Mouse (Mus musculus): ENCODE measurements around the gene Acadl. TPM values are rescaled to one million over a fixed set of nuclear protein-coding genes. Genes with fewer than 3 reads are reported as not detected.

The Acadl gene
- polyA plus RNA-seq, 1 experiment, result 29.2 TPM

DNA sequence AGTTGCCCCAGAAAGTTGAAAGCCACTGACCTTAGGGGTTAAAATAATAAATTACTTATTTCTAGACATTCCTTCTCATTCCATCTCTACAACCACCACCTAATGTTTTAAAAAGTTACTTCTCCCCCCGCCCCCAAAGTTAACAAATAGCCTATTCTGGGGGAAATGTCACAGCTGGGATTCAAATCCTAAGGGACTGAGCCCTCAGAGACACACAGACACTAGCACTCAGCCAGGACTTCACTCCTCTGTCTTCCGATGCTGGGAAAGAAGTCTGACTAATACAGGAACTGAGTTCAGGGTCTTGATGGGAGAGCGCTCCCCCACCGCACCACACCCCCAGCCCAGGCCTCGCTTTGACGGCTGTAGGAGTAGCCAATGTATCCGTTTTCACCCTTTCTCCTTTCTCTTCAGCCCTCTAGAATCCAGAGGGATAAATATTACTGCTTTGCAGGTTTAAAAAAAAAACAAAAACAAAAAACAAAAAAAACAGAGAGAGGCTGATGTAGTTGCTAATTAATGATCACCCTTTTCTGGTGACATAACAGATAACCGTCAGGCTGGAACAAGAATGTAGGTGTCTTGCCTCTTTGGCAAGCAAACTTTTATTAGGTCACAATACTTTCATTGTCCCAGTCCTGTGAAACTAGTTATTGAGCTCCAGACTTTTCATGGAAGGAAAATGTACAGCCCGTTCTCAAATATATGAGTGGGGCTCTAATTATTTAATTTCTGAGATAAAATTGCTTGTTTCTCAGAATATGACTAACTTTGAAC is 31.1 kb downstream of the Acadl start:
- no peak for TF ChIP-seq CTCF (IDR thresholded peaks at IDR 0.05; ENCODE audit: borderline replicate concordance, control insufficient read depth, extremely low read depth, insufficient read depth, low read length, poor library complexity)
- no peak for TF ChIP-seq POLR2A (IDR thresholded peaks at IDR 0.05; ENCODE audit: control insufficient read depth, extremely low read depth, insufficient read depth, low read length, poor library complexity)
- H3K4me1 ChIP-seq (replicated peaks; ENCODE audit: control insufficient read depth, insufficient read depth, low read length), result peaks cover 2% of the 10 kb centered on the region
- H3K27ac ChIP-seq (ENCODE audit: control insufficient read depth, insufficient read depth, low read length), result no peak overlapping the region
- WGBS, result 96% methylated on average over 9 of the region's 9 CpGs
- H3K27me3 ChIP-seq (ENCODE audit: control insufficient read depth, insufficient read depth, low read length), result no peaks in the 10 kb centered on the region
- H3K4me3 ChIP-seq (ENCODE audit: control insufficient read depth, insufficient read depth, low read length), result no peak overlapping the region
- H3K36me3 ChIP-seq (ENCODE audit: control insufficient read depth, insufficient read depth, low read length), result no peaks in the 10 kb centered on the region
- no peak for DNase-seq

DNA sequence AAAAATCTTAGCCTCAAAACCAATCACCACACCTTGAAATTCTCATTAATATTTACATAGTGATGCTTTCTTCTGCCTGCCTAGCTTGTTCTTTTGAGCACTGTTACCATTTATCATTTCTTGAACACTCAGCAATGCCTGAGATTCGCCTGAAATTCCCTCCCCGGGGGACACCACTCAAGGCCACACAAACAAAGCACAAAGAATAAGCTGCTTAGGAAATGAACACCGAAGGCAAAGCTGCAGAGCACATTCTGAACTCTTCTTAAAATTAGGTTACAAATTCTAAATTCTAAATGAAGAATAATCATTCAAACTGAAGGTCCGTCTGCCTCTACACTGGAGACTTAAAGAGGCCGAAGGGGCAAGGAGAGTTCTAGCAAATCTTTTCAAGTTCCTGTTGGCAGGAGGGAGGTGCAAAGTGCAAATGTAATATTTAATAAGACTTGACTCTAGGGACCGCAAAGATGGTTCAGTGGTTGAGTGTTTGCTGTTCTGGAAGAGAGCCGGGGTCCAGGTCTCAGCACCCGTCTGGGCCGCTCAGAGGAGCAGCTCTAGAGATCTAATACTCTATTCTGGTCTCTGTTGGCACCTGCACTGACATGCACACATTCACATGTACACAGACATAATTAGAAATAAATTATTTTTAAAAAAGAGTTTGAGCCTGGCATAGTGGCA is 33.5 kb downstream of the Acadl start:
- WGBS, result 94% methylated on average over 9 of the region's 9 CpGs
- TF ChIP-seq CTCF (IDR thresholded peaks at IDR 0.05; ENCODE audit: borderline replicate concordance, control insufficient read depth, extremely low read depth, insufficient read depth, low read length, poor library complexity), result no peak
- no peak for TF ChIP-seq POLR2A (IDR thresholded peaks at IDR 0.05; ENCODE audit: control insufficient read depth, extremely low read depth, insufficient read depth, low read length, poor library complexity)

DNA sequence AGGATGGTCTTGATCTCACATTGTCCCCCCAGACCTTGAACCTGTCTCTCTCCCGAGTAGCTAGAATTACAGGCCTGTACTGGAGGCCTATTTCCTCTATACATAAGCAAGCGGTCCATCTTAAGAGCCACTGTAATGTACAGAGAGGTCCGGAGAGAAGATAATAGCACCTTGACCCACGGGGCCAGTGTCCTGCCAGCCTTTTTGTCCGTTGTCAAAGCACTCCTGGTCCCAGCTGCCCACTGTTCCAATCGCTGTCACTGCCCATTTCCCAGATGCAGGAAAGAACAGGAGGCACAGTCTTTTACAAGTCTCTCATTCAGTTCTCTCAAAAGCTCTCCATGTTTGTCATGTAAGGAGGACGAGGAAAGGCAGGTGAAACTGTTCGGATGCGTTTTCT is 41.1 kb downstream of the Acadl start:
- Histone ChIP-seq H3K27me3 (ENCODE audit: control insufficient read depth, insufficient read depth, low read length) (no peaks in the 10 kb centered on the region), H3K36me3 (ENCODE audit: control insufficient read depth, insufficient read depth, low read length) (no peaks in the 10 kb centered on the region), H3K27ac (ENCODE audit: control insufficient read depth, insufficient read depth, low read length) (0 out of 2 replicates have a peak overlapping the region, but pooled peaks have one; percentile 35), H3K4me1 (replicated peaks; ENCODE audit: control insufficient read depth, insufficient read depth, low read length) (peaks cover 12% of the 10 kb centered on the region), H3K4me3 (ENCODE audit: control insufficient read depth, insufficient read depth, low read length) (no peak overlapping the region)
- no peak for TF ChIP-seq CTCF (IDR thresholded peaks at IDR 0.05; ENCODE audit: borderline replicate concordance, control insufficient read depth, extremely low read depth, insufficient read depth, low read length, poor library complexity)
- TF ChIP-seq POLR2A (IDR thresholded peaks at IDR 0.05; ENCODE audit: control insufficient read depth, extremely low read depth, insufficient read depth, low read length, poor library complexity), result no peak
- 92% methylated on average over 9 of the region's 9 CpGs for WGBS
- DNase-seq, result no peak

More for the DNA sequence above, 33.5 kb downstream of the Acadl start:
- H3K27ac ChIP-seq (ENCODE audit: control insufficient read depth, insufficient read depth, low read length), result no peak overlapping the region
- H3K4me3 ChIP-seq (ENCODE audit: control insufficient read depth, insufficient read depth, low read length), result no peak overlapping the region
- no peak for DNase-seq
- H3K27me3 ChIP-seq (ENCODE audit: control insufficient read depth, insufficient read depth, low read length), result no peaks in the 10 kb centered on the region
- no peaks in the 10 kb centered on the region for H3K36me3 ChIP-seq (ENCODE audit: control insufficient read depth, insufficient read depth, low read length)
- peaks cover 5% of the 10 kb centered on the region for H3K4me1 ChIP-seq (replicated peaks; ENCODE audit: control insufficient read depth, insufficient read depth, low read length)

DNA sequence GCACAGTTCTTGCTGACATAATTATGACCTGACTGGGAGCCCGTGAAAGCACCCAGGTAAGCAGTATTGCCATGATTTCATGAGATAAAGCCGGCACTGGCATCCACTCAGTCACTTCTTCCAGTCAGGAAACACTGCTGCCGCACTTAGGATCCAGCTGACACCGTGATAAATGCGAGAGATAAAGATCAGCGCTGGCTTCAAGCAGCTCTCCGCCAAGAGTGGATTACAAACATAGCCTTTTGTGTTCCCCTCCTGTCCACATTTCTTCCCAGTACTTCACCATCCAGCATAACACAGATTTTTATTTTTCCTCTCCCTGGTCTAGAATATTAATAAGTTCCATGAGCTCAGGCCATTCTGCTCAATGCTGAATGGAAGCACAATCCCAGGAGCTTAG is 42.8 kb downstream of the Acadl start:
- Histone ChIP-seq H3K36me3 (ENCODE audit: control insufficient read depth, insufficient read depth, low read length) (no peaks in the 10 kb centered on the region), H3K4me3 (ENCODE audit: control insufficient read depth, insufficient read depth, low read length) (no peak overlapping the region), H3K27ac (ENCODE audit: control insufficient read depth, insufficient read depth, low read length) (no peak overlapping the region), H3K27me3 (ENCODE audit: control insufficient read depth, insufficient read depth, low read length) (no peaks in the 10 kb centered on the region), H3K4me1 (replicated peaks; ENCODE audit: control insufficient read depth, insufficient read depth, low read length) (peaks cover 10% of the 10 kb centered on the region)
- WGBS, result 49% methylated on average over 7 of the region's 7 CpGs
- TF ChIP-seq CTCF (IDR thresholded peaks at IDR 0.05; ENCODE audit: borderline replicate concordance, control insufficient read depth, extremely low read depth, insufficient read depth, low read length, poor library complexity), result no peak
- TF ChIP-seq POLR2A (IDR thresholded peaks at IDR 0.05; ENCODE audit: control insufficient read depth, extremely low read depth, insufficient read depth, low read length, poor library complexity), result no peak
- DNase-seq, result no peak

DNA sequence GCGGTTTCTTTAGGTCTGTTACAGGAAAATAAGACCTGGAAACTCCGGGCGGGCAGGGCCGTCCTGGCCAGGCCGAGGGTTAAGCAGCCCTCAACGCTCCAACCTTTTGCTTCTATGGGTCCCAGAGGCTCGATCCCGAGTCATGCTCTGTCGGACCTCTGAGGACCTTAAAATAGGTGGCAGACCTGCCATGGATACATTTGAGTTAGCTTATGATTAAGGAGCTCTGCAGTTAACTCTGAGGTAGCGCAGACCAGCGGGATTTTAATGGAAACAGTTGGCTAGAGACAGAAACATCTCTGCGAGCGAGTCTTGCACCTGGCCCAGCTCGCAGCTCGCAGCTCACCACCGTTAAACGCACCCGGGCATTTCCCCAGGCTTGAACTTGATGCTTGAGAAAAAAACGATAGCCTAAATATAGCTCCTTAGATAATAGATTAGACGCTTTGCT is 45.2 kb downstream of the Acadl start:
- under 1% methylated on average over 20 of the region's 20 CpGs for WGBS
- Histone ChIP-seq H3K36me3 (ENCODE audit: control insufficient read depth, insufficient read depth, low read length) (no peaks in the 10 kb centered on the region), H3K4me1 (replicated peaks; ENCODE audit: control insufficient read depth, insufficient read depth, low read length) (peaks cover 12% of the 10 kb centered on the region), H3K4me3 (ENCODE audit: control insufficient read depth, insufficient read depth, low read length) (peak overlapping the region; percentile 88), H3K27me3 (ENCODE audit: control insufficient read depth, insufficient read depth, low read length) (no peaks in the 10 kb centered on the region), H3K27ac (ENCODE audit: control insufficient read depth, insufficient read depth, low read length) (peak overlapping the region; percentile 86)
- no peak for DNase-seq
- TF ChIP-seq CTCF (IDR thresholded peaks at IDR 0.05; ENCODE audit: borderline replicate concordance, control insufficient read depth, extremely low read depth, insufficient read depth, low read length, poor library complexity), result no peak
- no peak for TF ChIP-seq POLR2A (IDR thresholded peaks at IDR 0.05; ENCODE audit: control insufficient read depth, extremely low read depth, insufficient read depth, low read length, poor library complexity)

DNA sequence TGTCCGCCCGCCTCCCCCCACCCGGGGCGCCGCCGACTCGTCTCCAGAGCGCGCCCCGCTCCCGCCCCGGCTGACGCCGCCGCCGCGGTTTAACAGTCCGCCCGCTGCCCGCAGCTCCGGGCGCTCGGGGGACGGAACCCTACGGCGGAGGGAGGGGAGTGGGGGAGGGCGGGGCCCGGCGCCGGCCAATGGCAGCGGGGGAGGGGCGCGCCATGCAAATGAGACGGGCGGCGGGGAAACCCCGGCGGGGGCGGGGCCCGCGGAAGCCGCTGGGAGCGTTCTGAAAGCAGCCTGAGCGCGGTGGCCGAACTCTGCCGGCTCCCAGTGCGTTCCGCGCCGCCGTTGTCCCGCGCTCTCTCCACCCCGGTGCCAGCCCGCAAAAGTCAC is 45.6 kb downstream of the Acadl start, which contains the start of gene Kansl1l:
TSS of gene Kansl1l (minus strand) at position 110 of the 387 bp plus-strand sequence.
- Histone ChIP-seq H3K36me3 (ENCODE audit: control insufficient read depth, insufficient read depth, low read length) (no peaks in the 10 kb centered on the region), H3K27ac (ENCODE audit: control insufficient read depth, insufficient read depth, low read length) (peak within 1 kb of the TSS; percentile 89), H3K4me3 (ENCODE audit: control insufficient read depth, insufficient read depth, low read length) (peak within 1 kb of the TSS; percentile 88), H3K4me1 (replicated peaks; ENCODE audit: control insufficient read depth, insufficient read depth, low read length) (peaks cover 12% of the 10 kb centered on the region), H3K27me3 (ENCODE audit: control insufficient read depth, insufficient read depth, low read length) (no peaks in the 10 kb centered on the region)
- peak; percentile 94 for DNase-seq
- WGBS, result under 1% methylated on average over 53 of the region's 56 CpGs
- TF ChIP-seq POLR2A (IDR thresholded peaks at IDR 0.05; ENCODE audit: control insufficient read depth, extremely low read depth, insufficient read depth, low read length, poor library complexity), result peak; percentile 92
- TF ChIP-seq CTCF (IDR thresholded peaks at IDR 0.05; ENCODE audit: borderline replicate concordance, control insufficient read depth, extremely low read depth, insufficient read depth, low read length, poor library complexity), result no peak; the same call in 1 of the 2 replicates
